Mouse (Mus musculus) liver, embryonic 16.5 days (tissue): Measurements from ENCODE around the gene Hoxa3. TPM values are rescaled to one million over a fixed set of nuclear protein-coding genes. Genes with fewer than 3 reads are reported as not detected.
A peak's percentile ranks its signal among the peaks of the same experiment; 100 is the strongest.

Experiments used
- ATAC-seq: fragments of 200-750 bp; cut with Nextera tagmentation; 2 replicates; pipeline ENCODE4 v1.8.0; 2017; ENCODE audit warnings: low read depth, mild to moderate bottlenecking, moderate number of reproducible peaks, moderate library complexity
- H3K27ac ChIP-seq: fragments of 300-500 bp; sonication (generic); 2 replicates; pipeline ENCODE4 v1.5.1; 2014; ENCODE audit warnings: mild to moderate bottlenecking, low read length
- H3K27me3 ChIP-seq: fragments of 300-500 bp; sonication (generic); 2 replicates; pipeline ENCODE4 v1.6.1; 2014; ENCODE audit warnings: low read depth, low read length, mixed read lengths; ENCODE audit not compliant: control insufficient read depth, insufficient read depth
- H3K36me3 ChIP-seq: fragments of 300-500 bp; sonication (generic); 2 replicates; pipeline ENCODE4 v1.6.1; 2014; ENCODE audit warnings: mild to moderate bottlenecking; ENCODE audit not compliant: control insufficient read depth, insufficient read depth
- H3K4me1 ChIP-seq: fragments of 300-500 bp; sonication (generic); 2 replicates; pipeline ENCODE4 v1.6.1; 2014; ENCODE audit warnings: low read depth, low read length, mixed read lengths; ENCODE audit not compliant: control insufficient read depth
- H3K4me2 ChIP-seq: fragments of 300-500 bp; sonication (generic); 2 replicates; pipeline ENCODE4 v1.6.1; 2014; ENCODE audit warnings: low read depth, low read length, mixed read lengths
- H3K4me3 ChIP-seq: fragments of 300-500 bp; sonication (generic); 2 replicates; pipeline ENCODE4 v1.5.1; 2014; ENCODE audit warnings: low read depth, mild to moderate bottlenecking, low read length
- H3K9ac ChIP-seq: fragments of 300-500 bp; sonication (generic); 2 replicates; pipeline ENCODE4 v1.6.1; 2014; ENCODE audit warnings: low read depth, low read length
- H3K9me3 ChIP-seq: fragments of 300-500 bp; sonication (generic); replicated peaks from 2 replicates; pipeline ENCODE4 v1.6.1; 2016; ENCODE audit warnings: low read length; ENCODE audit not compliant: control insufficient read depth
- WGBS: fragments of 180-500 bp; shearing (Covaris S2); extraction: QIAGEN DNeasy Blood & Tissue Kit; methylation state at CpG from one replicate; pipeline ENCODE4 v1.1.7; 2014; ENCODE audit not compliant: insufficient replicate concordance; 5-methylcytosine and 5-hydroxymethylcytosine counted together
- polyA plus RNA-seq: library from polyadenylated mRNA; unstranded; fragments of >200 nt; fragmentation: Nextera tagmentation; extraction: Ambion mirVana; gene quantifications from 2 replicates; pipeline ENCODE4 v1.2.1, GENCODE M21; 2015

Hoxa3 gene
- polyA plus RNA-seq, 1 experiment from 2014 or later: 0.27 TPM

DNA sequence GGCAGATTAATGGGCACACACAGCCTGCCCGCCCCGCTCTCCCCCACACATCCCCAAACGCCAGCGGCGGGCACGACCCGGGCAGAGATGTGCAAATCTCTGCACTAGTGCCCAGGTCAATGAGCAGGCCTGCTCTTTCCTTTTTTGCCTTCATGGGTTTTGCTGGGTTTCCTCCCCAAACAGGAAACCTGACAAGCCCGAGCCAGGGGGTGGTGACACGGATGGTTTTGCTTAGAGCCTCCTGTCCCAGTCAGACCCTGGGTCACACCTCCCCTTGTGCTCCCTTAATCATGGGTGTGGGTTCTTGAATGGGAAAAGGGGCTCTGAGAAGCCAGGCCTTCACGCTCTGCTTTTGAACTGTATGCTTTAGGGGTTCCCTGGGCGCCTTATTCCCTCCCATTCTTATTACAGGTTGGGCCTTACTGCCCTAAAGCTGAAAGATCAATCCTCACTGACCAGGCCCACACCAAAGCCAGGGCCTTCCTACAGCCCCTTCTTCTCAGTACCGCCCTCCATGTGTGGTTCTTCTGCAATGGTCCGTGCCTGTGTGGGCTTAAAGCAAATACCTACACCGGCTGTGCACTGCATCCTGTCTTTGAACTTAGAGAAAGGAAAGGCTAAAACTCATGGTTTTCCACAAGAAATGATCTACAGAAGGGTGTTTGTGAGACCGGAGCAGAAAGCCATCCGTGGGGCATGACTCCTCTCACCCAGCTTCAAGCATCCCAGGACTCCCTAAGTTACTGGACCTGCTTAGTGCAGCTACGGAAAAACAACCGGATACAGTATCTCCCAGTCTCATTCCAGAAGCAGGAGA, 4.1 kb downstream of the Hoxa3 start:
- no peak overlapping the region for H3K27ac ChIP-seq
- H3K27me3 ChIP-seq: peaks cover 97% of the 10 kb centered on the region
- ATAC-seq: no peak
- H3K4me2 ChIP-seq: peak overlapping the region; percentile 27
- no peaks in the 10 kb centered on the region; the same call in none of the 2 replicates for H3K4me1 ChIP-seq
- no peaks in the 10 kb centered on the region for H3K9me3 ChIP-seq
- no peaks in the 10 kb centered on the region for H3K36me3 ChIP-seq
- H3K4me3 ChIP-seq: peak overlapping the region; percentile 12; the same call in 1 of the 2 replicates
- 14% methylated on average over 16 of the region's 18 CpGs for WGBS
- H3K9ac ChIP-seq: no peak overlapping the region

DNA sequence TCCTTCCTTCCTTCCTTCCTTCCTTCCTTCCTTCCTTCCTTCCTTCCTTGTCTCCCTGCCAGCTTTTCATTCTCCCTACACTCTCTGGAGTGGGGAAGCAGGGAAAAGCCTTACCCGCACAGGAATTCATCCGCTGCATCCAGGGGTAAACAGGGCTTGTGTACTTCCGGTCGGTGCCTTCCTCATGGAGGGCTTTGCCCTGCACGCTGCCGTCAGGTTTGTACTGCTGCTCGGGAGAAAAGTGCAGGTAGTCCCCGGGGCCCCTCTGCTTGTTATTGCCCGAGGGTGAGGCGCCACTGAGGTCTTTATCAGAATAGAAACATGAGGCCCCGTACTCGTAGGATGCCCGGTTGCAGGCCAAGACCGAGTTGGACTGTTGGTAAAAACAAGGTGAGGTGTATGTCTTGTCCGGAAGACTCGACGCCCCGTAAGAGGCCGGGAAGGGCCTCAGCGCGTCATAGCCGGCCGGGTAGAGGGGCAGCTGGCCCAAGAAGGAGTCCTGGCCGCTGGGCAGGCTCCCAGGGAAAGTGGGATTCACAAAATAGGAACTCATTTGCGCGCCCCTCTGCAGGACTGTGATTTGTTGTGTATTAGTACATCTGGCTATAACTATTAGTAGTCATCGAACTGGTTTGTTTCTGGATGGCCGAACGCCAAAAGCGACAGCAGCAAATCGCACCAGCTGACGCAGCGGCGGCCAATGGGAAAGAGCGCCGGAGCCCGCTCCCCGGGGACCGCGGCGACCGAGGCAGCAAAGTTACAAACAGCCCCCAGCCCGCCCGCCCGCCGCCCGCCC, 4.9 kb downstream of the Hoxa3 start, which contains the start of gene Hoxa6:
Gene Hoxa6, minus strand, starts transcription at position 651 of the 796 bp plus-strand sequence.
- Histone ChIP-seq H3K9me3 (no peaks in the 10 kb centered on the region), H3K9ac (no peak within 1 kb of the TSS), H3K27me3 (peaks cover 98% of the 10 kb centered on the region), H3K4me2 (peak within 1 kb of the TSS; percentile 27), H3K36me3 (no peaks in the 10 kb centered on the region), H3K4me1 (no peaks in the 10 kb centered on the region; the same call in none of the 2 replicates), H3K4me3 (peak within 1 kb of the TSS; percentile 12; the same call in 1 of the 2 replicates), H3K27ac (no peak within 1 kb of the TSS)
- 5% methylated on average over 47 of the region's 47 CpGs for WGBS
- no peak for ATAC-seq

DNA sequence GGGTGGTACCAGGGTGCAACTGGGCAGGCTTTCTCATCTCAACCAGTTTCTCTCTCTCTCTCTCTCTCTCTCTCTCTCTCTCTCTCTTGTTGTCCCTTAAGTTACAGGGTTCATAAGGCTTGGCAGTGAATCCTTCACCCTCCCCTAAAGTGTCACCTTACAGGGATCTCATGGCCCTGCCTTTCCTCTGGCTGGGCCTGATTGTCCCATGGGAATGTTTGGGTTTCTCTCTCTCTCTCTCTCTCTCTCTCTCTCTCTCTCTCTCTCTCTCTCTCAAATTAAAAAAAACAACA, 5.5 kb downstream of the Hoxa3 start:
- Histone ChIP-seq H3K4me1 (no peaks in the 10 kb centered on the region; the same call in 1 of the 2 replicates), H3K9ac (no peak overlapping the region), H3K27me3 (peaks cover 98% of the 10 kb centered on the region), H3K4me2 (no peak overlapping the region), H3K9me3 (no peaks in the 10 kb centered on the region), H3K36me3 (no peaks in the 10 kb centered on the region), H3K4me3 (no peak overlapping the region), H3K27ac (no peak overlapping the region)
- no peak for ATAC-seq

DNA sequence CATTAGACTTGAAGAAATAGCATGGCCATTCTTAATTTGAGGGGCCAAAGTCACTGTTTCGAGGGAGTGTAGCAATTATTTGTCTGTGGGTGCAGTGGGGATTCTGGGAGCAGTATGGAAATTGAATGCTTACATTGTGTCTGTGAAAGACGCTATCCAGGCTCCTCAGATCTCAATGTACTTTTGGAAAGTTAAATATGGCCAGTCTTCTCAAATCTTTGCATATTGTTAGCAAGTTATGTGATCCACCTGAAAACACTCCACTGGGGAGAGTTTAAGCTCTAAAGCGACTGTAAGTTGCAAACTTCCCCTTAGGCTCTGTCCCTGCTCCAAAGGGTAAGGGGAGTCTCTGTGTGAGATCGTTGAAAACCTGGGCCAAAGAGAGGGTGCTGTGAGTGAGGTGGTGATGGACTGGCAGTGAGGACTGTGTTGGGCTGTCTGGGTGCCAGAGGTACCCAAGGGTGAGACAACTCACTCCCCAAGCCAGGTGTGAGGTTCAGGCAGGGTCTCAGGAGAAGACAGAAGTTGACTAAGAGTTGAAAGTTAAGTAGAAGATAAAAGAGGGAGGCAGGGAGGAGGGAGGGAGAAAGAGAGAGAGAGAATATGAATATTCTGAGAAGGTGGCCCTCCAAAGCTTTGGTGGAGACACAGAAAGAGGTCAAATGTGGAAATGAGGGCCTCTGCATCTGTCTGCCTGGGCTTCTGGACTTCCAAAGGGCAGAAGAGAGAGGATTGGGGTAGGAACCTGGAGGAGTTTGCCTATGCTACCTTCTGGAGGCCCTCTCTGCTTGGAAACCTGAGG, 6.1 kb downstream of the Hoxa3 start:
- H3K4me3 ChIP-seq: no peak overlapping the region
- H3K4me1 ChIP-seq: no peaks in the 10 kb centered on the region; the same call in 1 of the 2 replicates
- peaks cover 97% of the 10 kb centered on the region for H3K27me3 ChIP-seq
- 30% methylated on average over 4 of the region's 4 CpGs for WGBS
- H3K4me2 ChIP-seq: no peak overlapping the region
- no peak for ATAC-seq
- H3K36me3 ChIP-seq: no peaks in the 10 kb centered on the region
- H3K9ac ChIP-seq: no peak overlapping the region
- H3K9me3 ChIP-seq: no peaks in the 10 kb centered on the region
- no peak overlapping the region for H3K27ac ChIP-seq

DNA sequence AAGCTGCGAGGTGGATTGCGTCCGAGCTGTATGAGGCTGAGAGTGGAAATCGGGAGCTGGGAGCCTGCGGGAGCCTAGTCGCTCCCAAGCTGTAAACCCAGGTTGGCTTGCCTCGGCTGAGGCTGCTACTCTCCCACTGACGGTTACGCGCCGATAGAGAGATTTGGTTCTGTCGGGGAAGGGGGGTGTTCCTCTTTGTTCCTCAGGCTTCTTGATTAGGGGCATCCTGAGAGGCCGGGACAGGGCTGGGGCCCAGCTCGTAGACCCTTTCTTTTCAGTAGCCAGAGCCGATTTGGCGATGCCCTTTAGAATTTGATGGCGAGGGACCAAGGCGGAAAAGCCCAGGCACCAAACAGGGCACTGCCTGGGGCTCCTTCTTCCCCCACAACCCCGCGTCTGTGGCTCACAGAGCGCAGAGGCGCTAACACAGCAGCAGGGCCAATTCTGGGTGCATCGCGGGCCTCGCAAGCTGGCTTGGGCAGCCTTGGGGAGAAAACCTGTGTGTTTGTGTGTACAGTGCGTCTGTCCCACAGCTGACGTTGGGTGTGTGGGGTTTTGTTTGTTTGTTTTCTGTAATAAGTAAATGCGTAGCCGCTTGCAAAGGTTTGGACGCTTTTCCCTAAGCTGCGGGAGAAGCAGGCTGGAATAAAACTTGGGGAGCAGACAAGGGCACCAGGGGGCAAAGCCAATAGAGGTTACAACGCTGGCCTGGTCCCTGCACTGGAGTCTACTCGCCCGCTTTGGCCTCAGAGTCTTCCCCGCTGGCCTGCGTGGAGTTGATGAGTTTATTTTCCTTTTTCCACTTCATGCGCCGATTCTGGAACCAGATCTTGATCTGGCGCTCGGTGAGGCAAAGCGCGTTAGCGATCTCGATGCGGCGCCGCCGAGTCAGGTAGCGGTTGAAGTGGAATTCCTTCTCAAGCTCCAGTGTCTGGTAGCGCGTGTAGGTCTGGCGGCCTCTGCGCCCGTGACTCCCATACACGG, 7.2 kb downstream of the Hoxa3 start:
- no peak overlapping the region for H3K4me2 ChIP-seq
- H3K4me1 ChIP-seq: no peaks in the 10 kb centered on the region
- no peak for ATAC-seq
- no peak overlapping the region for H3K27ac ChIP-seq
- no peak overlapping the region for H3K9ac ChIP-seq
- 33% methylated on average over 54 of the region's 55 CpGs for WGBS
- H3K4me3 ChIP-seq: no peak overlapping the region
- no peaks in the 10 kb centered on the region for H3K36me3 ChIP-seq
- peaks cover 96% of the 10 kb centered on the region for H3K27me3 ChIP-seq
- no peaks in the 10 kb centered on the region for H3K9me3 ChIP-seq

DNA sequence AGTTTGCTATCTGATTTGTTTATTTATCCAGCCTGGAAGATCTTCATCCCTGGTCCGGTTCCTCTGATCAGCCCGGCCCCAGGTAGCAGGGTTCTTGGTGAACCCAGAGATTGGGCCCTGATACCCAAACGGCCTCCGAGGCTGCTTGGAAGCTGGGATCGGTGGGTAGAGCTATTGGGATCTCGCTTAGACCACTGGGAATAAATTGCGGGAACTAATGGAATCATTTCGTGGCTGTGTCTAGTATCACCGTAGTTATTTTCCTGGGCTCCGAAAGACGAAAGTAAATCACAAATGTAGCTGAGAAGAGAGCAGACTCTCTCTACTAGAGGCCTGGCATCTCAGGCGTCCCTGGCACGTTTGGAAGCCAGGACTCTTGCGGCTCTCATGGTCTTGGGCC, 7.9 kb downstream of the Hoxa3 start:
- no peaks in the 10 kb centered on the region for H3K36me3 ChIP-seq
- no peak for ATAC-seq
- H3K27ac ChIP-seq: no peak overlapping the region
- H3K4me1 ChIP-seq: no peaks in the 10 kb centered on the region
- no peak overlapping the region for H3K4me2 ChIP-seq
- 36% methylated on average over 14 of the region's 14 CpGs for WGBS
- H3K9me3 ChIP-seq: no peaks in the 10 kb centered on the region
- H3K9ac ChIP-seq: no peak overlapping the region
- no peak overlapping the region for H3K4me3 ChIP-seq
- peaks cover 96% of the 10 kb centered on the region for H3K27me3 ChIP-seq

DNA sequence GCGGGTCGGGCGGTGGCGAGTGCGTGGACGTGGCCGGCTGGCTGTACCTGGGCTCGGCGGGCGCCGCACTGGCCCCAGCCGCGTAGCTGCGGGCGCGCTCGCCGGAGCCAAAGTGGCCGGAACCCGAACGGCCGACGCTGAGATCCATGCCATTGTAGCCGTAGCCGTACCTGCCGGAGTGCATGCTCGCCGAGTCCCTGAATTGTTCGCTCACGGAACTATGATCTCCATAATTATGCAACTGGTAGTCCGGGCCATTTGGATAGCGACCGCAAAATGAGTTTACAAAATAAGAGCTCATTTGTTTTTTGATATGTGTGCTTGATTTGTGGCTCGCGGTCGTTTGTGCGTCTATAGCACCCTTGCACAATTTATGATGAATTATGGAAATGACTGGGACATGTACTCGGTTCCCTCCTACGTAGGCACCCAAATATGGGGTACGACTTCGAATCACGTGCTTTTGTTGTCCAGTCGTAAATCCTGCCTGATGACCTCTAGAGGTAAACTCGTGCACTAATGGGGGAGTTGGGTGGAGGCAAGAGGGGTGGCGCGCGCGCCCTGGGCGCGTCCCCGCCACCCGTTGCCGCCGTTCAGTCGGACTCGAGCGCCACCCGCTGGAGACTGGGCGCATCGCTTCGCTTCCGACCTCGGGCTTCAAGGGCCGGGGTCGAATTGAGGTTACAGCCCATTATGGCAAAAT, 8.9 kb downstream of the Hoxa3 start, which contains the start of gene Hoxa5:
Gene Hoxa5, minus strand, starts transcription at position 538 of the 703 bp plus-strand sequence.
- under 1% methylated on average over 65 of the region's 65 CpGs for WGBS
- Histone ChIP-seq H3K4me3 (peak within 1 kb of the TSS; percentile 48), H3K9ac (0 out of 2 replicates have a peak within 1 kb of the TSS, but pooled peaks have one; percentile 24), H3K36me3 (no peaks in the 10 kb centered on the region), H3K4me2 (peak within 1 kb of the TSS; percentile 34), H3K27me3 (peaks cover 95% of the 10 kb centered on the region), H3K4me1 (no peaks in the 10 kb centered on the region), H3K9me3 (no peaks in the 10 kb centered on the region), H3K27ac (no peak within 1 kb of the TSS)
- ATAC-seq: peak; percentile 62
